Mouse (Mus musculus): ENCODE measurements around the gene Ispd. TPM values are rescaled to one million over a fixed set of nuclear protein-coding genes. Genes with fewer than 3 reads are reported as not detected.

Gene Ispd
- polyA plus RNA-seq, 1 experiment from 2014 or later: 1.9 TPM

- 58% methylated on average over 4 of the region's 4 CpGs for WGBS (ENCODE audit: insufficient replicate concordance)
- Histone ChIP-seq H3K27ac (replicated peaks) (no peak overlapping the region), H3K4me2 (no peak overlapping the region), H3K9ac (no peak overlapping the region), H3K9me3 (replicated peaks) (no peaks in the 10 kb centered on the region), H3K4me3 (replicated peaks) (no peak overlapping the region), H3K36me3 (replicated peaks) (no peaks in the 10 kb centered on the region), H3K27me3 (no peaks in the 10 kb centered on the region), H3K4me1 (replicated peaks) (no peaks in the 10 kb centered on the region)
- no peak for ATAC-seq (ENCODE audit: insufficient read depth)
Observed at GRCm38 (mm10) chr12:36570414-36571095, 189.3 kb downstream of the Ispd start.

DNA sequence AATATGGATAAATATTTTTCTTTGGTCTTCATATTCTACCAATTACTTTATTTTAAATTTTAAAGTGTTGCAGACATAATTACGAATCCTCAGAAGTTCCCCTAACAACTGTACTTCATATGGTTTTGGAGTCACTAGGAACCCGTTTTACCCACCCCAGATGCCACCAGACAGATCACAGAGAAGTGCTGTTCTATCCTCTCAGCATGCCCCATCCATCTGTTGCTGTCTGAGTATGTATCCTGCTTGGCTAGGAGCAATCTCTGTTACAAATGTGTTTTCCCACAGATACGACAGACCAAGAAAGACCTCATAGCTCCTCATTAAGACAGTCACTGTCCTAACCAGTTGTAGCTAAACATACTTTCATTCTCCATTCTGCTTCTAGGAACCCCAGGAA lies 203.6 kb downstream of the Ispd start:
- ATAC-seq (ENCODE audit: insufficient read depth): no peak
- Histone ChIP-seq H3K27me3 (no peaks in the 10 kb centered on the region), H3K36me3 (replicated peaks) (no peaks in the 10 kb centered on the region), H3K4me3 (replicated peaks) (no peak overlapping the region), H3K9ac (no peak overlapping the region), H3K9me3 (replicated peaks) (no peaks in the 10 kb centered on the region), H3K27ac (replicated peaks) (no peak overlapping the region), H3K4me2 (no peak overlapping the region), H3K4me1 (replicated peaks) (no peaks in the 10 kb centered on the region)
- WGBS (ENCODE audit: insufficient replicate concordance): 53% methylated on average over 3 of the region's 3 CpGs

- Histone ChIP-seq H3K36me3 (replicated peaks) (no peaks in the 10 kb centered on the region), H3K4me3 (replicated peaks) (no peak overlapping the region), H3K9me3 (replicated peaks) (no peaks in the 10 kb centered on the region), H3K9ac (no peak overlapping the region), H3K27ac (replicated peaks) (no peak overlapping the region), H3K27me3 (no peaks in the 10 kb centered on the region), H3K4me1 (replicated peaks) (no peaks in the 10 kb centered on the region), H3K4me2 (no peak overlapping the region)
- ATAC-seq (ENCODE audit: insufficient read depth): no peak
- 50% methylated on average over 2 of the region's 2 CpGs for WGBS (ENCODE audit: insufficient replicate concordance)
Observed at GRCm38 (mm10) chr12:36597539-36598250, 216.4 kb downstream of the Ispd start.

DNA sequence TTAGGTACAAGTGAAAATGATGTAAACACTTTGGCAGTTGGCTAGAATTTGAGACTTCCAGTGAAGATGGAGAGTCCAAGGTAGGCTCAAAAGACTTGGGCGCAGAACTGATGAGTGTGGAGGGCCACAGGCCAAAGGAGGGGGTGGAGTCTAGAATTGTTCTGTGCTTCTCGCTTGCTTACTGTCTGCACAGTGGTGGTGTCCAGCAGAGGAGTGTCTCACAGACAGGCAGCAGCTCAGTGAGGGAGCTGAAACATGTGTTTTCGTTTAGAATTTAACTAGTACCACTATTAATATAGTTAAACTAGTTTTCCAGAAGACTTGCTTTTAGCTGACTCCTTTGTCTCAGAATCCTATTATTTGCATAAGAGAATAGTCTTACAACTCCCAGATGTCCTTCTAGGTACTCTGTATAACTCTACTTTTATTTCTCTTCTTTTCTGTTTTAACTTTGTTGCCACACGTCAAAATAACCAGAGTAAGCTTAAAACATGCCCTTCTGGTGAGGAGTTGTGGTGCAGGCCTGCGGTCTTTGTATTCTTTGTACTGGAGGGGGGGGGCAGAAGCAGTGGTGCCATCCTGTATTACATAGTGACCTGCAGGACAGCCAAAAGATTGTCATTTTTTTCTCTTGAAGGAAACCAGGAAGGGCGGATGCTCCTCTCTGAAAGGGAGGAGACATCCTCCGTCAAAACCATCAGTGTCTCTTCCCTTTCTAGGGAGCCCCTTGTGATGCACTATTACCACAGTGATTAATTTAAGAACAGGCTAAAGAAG lies 240.9 kb downstream of the Ispd start:
- no peak overlapping the region for H3K27ac ChIP-seq (replicated peaks)
- no peak for ATAC-seq (ENCODE audit: insufficient read depth)
- 66% methylated on average over 7 of the region's 7 CpGs for whole genome bisulfite sequencing (ENCODE audit: insufficient replicate concordance)

DNA sequence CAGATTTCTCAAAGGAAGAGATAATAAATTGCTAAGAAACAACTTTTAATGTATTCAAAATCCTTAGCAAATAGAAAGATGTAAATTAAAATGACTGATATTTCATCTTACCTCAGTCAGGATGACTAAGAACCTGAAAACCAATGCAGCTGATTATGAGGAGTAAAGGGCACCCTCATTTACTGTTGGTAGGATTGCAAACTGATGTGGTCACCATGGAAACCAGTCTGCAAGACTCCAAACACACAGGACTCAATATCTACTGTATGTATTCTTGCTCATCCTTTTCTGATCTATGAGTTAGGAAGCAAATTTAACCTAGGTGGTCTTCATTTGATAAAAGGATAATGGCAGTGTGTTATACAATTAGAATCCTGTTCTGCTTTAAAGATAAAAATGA lies 246.0 kb downstream of the Ispd start:
- no peaks in the 10 kb centered on the region for H3K36me3 ChIP-seq (replicated peaks)
- no peaks in the 10 kb centered on the region for H3K27me3 ChIP-seq
- ATAC-seq (ENCODE audit: insufficient read depth): no peak
- no peak overlapping the region for H3K4me3 ChIP-seq (replicated peaks)
- no peaks in the 10 kb centered on the region for H3K9me3 ChIP-seq (replicated peaks)
- no peak overlapping the region for H3K9ac ChIP-seq
- H3K4me2 ChIP-seq: no peak overlapping the region
- no peaks in the 10 kb centered on the region for H3K4me1 ChIP-seq (replicated peaks)
- no peak overlapping the region for H3K27ac ChIP-seq (replicated peaks)

More for the DNA sequence above, 240.9 kb downstream of the Ispd start:
- Histone ChIP-seq H3K4me3 (replicated peaks) (no peak overlapping the region), H3K9me3 (replicated peaks) (no peaks in the 10 kb centered on the region), H3K36me3 (replicated peaks) (no peaks in the 10 kb centered on the region), H3K4me2 (no peak overlapping the region), H3K9ac (no peak overlapping the region), H3K4me1 (replicated peaks) (no peaks in the 10 kb centered on the region), H3K27me3 (no peaks in the 10 kb centered on the region)

GRCm38 (mm10) chr12:36632427-36632826 lies 251.2 kb downstream of the Ispd start:
- no peak overlapping the region for H3K9ac ChIP-seq
- H3K27ac ChIP-seq (replicated peaks): no peak overlapping the region
- H3K9me3 ChIP-seq (replicated peaks): no peaks in the 10 kb centered on the region
- no peak overlapping the region for H3K4me3 ChIP-seq (replicated peaks)
- ATAC-seq (ENCODE audit: insufficient read depth): no peak
- H3K36me3 ChIP-seq (replicated peaks): no peaks in the 10 kb centered on the region
- no peak overlapping the region for H3K4me2 ChIP-seq
- WGBS (ENCODE audit: insufficient replicate concordance): 23% methylated on average over 1 of the region's 1 CpGs
- no peaks in the 10 kb centered on the region for H3K27me3 ChIP-seq
- H3K4me1 ChIP-seq (replicated peaks): no peaks in the 10 kb centered on the region

- no peaks in the 10 kb centered on the region for H3K4me1 ChIP-seq (replicated peaks)
Observed at GRCm38 (mm10) chr12:36647514-36647913, 266.3 kb downstream of the Ispd start.

GRCm38 (mm10) chr12:36662496-36662895 lies 281.2 kb downstream of the Ispd start:
- 58% methylated on average over 7 of the region's 7 CpGs for WGBS (ENCODE audit: insufficient replicate concordance)
- Histone ChIP-seq H3K9ac (no peak overlapping the region), H3K4me1 (replicated peaks) (no peaks in the 10 kb centered on the region), H3K27ac (replicated peaks) (no peak overlapping the region), H3K36me3 (replicated peaks) (no peaks in the 10 kb centered on the region), H3K4me3 (replicated peaks) (no peak overlapping the region), H3K27me3 (no peaks in the 10 kb centered on the region), H3K4me2 (no peak overlapping the region), H3K9me3 (replicated peaks) (no peaks in the 10 kb centered on the region)
- no peak for ATAC-seq (ENCODE audit: insufficient read depth)

More at GRCm38 (mm10) chr12:36647514-36647913, 266.3 kb downstream of the Ispd start:
- Histone ChIP-seq H3K36me3 (replicated peaks) (no peaks in the 10 kb centered on the region), H3K9me3 (replicated peaks) (no peaks in the 10 kb centered on the region), H3K27me3 (no peaks in the 10 kb centered on the region), H3K4me3 (replicated peaks) (no peak overlapping the region), H3K4me2 (no peak overlapping the region), H3K9ac (no peak overlapping the region), H3K27ac (replicated peaks) (no peak overlapping the region)
- WGBS (ENCODE audit: insufficient replicate concordance): 55% methylated on average over 4 of the region's 4 CpGs
- no peak for ATAC-seq (ENCODE audit: insufficient read depth)

DNA sequence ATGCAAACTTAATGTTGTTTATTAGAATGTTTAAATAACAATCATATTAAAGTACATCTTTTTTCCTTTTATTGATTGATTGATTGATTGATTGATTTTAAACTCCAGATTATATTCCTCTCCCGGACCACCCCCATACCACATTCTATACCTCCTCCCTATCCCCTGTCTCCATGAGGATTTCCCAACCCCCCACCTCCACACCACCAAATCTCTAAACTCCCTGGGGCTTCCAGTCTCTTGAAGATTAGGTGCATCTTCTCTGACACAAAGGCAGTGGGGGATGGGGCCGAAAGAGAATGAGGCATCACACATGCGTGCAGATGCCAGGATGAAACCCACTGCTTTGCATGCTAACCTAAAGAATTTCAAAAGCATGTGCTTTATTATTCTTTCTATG lies 283.5 kb downstream of the Ispd start:
- no peaks in the 10 kb centered on the region for H3K27me3 ChIP-seq
- 56% methylated on average over 3 of the region's 3 CpGs for WGBS (ENCODE audit: insufficient replicate concordance)
- ATAC-seq (ENCODE audit: insufficient read depth): no peak
- no peaks in the 10 kb centered on the region for H3K4me1 ChIP-seq (replicated peaks)
- H3K9ac ChIP-seq: no peak overlapping the region
- H3K4me3 ChIP-seq (replicated peaks): no peak overlapping the region
- no peak overlapping the region for H3K27ac ChIP-seq (replicated peaks)
- H3K9me3 ChIP-seq (replicated peaks): no peaks in the 10 kb centered on the region
- H3K4me2 ChIP-seq: no peak overlapping the region
- H3K36me3 ChIP-seq (replicated peaks): no peaks in the 10 kb centered on the region

DNA sequence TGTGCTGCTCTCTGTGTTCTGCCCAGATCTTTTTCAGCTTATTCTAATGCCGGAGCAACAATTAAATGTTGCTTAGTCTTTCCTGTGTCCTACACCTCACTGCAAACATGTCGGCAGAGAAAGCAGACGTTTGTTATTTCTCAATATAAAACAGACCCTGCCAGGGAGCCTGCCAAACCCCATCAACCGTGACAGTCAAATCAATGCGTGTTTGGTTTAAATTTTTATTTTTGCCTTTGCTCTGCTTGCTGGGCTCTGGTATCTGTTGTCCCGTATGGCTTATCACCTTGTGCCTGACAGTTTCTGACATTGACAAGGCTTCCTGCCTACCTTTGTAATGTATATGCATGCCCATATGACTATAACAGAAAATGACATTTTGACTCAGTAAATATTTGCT lies 285.5 kb downstream of the Ispd start:
- ATAC-seq (ENCODE audit: insufficient read depth): no peak
- H3K27me3 ChIP-seq: no peaks in the 10 kb centered on the region
- H3K9me3 ChIP-seq (replicated peaks): no peaks in the 10 kb centered on the region
- H3K9ac ChIP-seq: no peak overlapping the region
- no peak overlapping the region for H3K27ac ChIP-seq (replicated peaks)
- no peaks in the 10 kb centered on the region for H3K36me3 ChIP-seq (replicated peaks)
- no peak overlapping the region for H3K4me2 ChIP-seq
- H3K4me3 ChIP-seq (replicated peaks): no peak overlapping the region
- no peaks in the 10 kb centered on the region for H3K4me1 ChIP-seq (replicated peaks)
- WGBS (ENCODE audit: insufficient replicate concordance): 46% methylated on average over 6 of the region's 6 CpGs

DNA sequence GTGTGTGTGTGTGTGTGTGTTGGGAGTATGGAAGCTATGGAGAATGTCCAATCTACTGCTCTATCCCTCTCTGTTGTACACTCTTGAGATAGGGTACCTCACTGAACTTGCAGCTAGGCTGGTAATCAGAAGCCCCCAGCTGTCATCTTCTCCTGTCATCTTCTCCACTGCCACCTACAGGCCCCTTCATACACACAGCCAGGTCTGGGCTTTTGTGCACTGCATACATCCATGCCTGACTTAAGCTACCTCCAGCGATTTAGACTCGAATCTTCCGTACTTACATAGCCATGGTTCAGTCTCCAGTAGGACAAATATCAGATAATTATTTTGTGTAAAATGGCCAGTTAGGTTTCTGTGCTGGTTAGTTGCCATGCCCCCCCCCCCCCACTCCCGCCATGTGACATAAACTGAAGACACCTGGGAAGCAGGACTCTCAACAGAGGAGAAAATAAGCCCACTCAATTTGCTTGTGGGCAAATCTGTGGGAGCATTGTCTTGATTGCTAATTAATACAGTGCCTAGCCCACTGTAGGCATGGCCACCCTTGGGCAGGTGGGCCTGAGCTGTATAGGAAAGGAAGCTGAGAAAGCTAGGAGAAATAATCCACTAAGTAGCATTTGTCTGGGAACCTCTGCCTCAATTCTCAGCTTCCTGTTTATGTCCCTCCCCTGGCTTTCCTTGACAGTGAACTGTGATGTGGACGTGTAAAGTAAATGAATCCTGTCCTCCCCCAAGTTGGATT lies 289.1 kb downstream of the Ispd start:
- no peak for ATAC-seq (ENCODE audit: insufficient read depth)
- H3K9ac ChIP-seq: no peak overlapping the region
- H3K4me1 ChIP-seq (replicated peaks): no peaks in the 10 kb centered on the region
- H3K4me3 ChIP-seq (replicated peaks): no peak overlapping the region
- H3K36me3 ChIP-seq (replicated peaks): no peaks in the 10 kb centered on the region
- WGBS (ENCODE audit: insufficient replicate concordance): 64% methylated on average over 5 of the region's 5 CpGs
- H3K4me2 ChIP-seq: no peak overlapping the region
- no peaks in the 10 kb centered on the region for H3K9me3 ChIP-seq (replicated peaks)
- H3K27me3 ChIP-seq: no peaks in the 10 kb centered on the region
- no peak overlapping the region for H3K27ac ChIP-seq (replicated peaks)
